Mouse (Mus musculus): Measurements from ENCODE around the gene Mtg2. TPM values are rescaled to one million over a fixed set of nuclear protein-coding genes. Genes with fewer than 3 reads are reported as not detected.

The Mtg2 gene
- polyA plus RNA-seq, 1 experiment from 2014 or later: 26.4 TPM

GRCm38 (mm10) chr2:180113909-180114890, 43.8 kb downstream of the Mtg2 start:
- peaks cover 9% of the 10 kb centered on the region; the same call in 1 of the 2 replicates for H3K27me3 ChIP-seq
- H3K9ac ChIP-seq: no peak overlapping the region
- ATAC-seq (replicated peaks; ENCODE audit: low FRiP score): no peak
- no peaks in the 10 kb centered on the region for H3K9me3 ChIP-seq (replicated peaks)
- WGBS: 57% methylated on average over 17 of the region's 17 CpGs
- H3K36me3 ChIP-seq: no peaks in the 10 kb centered on the region
- H3K4me3 ChIP-seq (replicated peaks): no peak overlapping the region
- H3K4me1 ChIP-seq: peaks cover 40% of the 10 kb centered on the region
- no peak overlapping the region for H3K4me2 ChIP-seq
- no peak overlapping the region for H3K27ac ChIP-seq

DNA sequence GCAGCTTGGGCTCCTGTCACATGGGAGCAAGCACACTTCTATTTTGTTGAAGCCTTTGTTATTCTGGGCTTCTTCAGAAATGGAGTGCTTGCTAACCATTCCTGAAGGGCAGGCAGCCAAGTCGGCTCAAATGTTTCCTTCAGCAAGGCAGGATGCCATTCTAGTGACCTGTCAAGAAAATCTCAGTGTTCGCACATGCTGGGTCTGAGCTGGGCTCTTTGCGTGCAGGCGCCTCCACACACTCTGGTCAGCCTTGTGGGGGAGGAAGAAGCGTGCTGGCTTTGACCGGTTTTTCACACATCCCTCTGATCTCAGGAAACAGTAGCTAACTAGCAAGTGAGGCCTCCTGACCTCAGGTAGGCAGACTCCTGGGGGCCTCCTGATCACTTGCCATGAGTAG, 44.9 kb downstream of the Mtg2 start:
- H3K4me2 ChIP-seq: no peak overlapping the region
- H3K4me3 ChIP-seq (replicated peaks): no peak overlapping the region
- H3K4me1 ChIP-seq: peaks cover 48% of the 10 kb centered on the region
- H3K27me3 ChIP-seq: peaks cover 9% of the 10 kb centered on the region; the same call in 1 of the 2 replicates
- no peak overlapping the region; the same call in 1 of the 2 replicates for H3K9ac ChIP-seq
- H3K36me3 ChIP-seq: no peaks in the 10 kb centered on the region
- ATAC-seq (replicated peaks; ENCODE audit: low FRiP score): no peak
- peak overlapping the region; percentile 41; the same call in 1 of the 2 replicates for H3K27ac ChIP-seq
- WGBS: 6% methylated on average over 6 of the region's 6 CpGs
- H3K9me3 ChIP-seq (replicated peaks): no peaks in the 10 kb centered on the region

DNA sequence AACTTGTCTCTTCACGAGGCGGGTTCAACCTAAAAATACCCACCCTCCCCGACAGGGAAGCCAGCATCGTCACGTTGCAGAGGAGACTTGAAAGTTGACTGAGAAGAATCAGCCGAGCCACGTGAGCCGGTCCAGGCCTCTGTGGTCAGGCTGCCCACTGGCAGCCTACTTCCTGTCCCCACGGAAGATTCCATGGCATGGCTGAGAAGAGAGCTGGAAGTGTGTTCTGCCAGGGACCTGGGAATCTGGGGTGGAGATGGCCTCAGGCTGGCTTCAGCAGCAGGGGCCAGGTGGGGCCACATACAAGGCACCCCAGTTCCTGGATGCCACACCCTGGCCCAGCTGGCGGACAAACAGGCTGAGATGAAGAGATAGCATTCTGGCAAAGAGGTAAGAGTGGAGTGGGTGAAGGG, 45.7 kb downstream of the Mtg2 start:
- Histone ChIP-seq H3K4me2 (no peak overlapping the region), H3K9ac (no peak overlapping the region), H3K4me1 (peaks cover 50% of the 10 kb centered on the region), H3K27me3 (peaks cover 9% of the 10 kb centered on the region; the same call in 1 of the 2 replicates), H3K36me3 (no peaks in the 10 kb centered on the region), H3K4me3 (replicated peaks) (no peak overlapping the region), H3K27ac (no peak overlapping the region), H3K9me3 (replicated peaks) (no peaks in the 10 kb centered on the region)
- WGBS: 73% methylated on average over 10 of the region's 10 CpGs
- no peak for ATAC-seq (replicated peaks; ENCODE audit: low FRiP score)

DNA sequence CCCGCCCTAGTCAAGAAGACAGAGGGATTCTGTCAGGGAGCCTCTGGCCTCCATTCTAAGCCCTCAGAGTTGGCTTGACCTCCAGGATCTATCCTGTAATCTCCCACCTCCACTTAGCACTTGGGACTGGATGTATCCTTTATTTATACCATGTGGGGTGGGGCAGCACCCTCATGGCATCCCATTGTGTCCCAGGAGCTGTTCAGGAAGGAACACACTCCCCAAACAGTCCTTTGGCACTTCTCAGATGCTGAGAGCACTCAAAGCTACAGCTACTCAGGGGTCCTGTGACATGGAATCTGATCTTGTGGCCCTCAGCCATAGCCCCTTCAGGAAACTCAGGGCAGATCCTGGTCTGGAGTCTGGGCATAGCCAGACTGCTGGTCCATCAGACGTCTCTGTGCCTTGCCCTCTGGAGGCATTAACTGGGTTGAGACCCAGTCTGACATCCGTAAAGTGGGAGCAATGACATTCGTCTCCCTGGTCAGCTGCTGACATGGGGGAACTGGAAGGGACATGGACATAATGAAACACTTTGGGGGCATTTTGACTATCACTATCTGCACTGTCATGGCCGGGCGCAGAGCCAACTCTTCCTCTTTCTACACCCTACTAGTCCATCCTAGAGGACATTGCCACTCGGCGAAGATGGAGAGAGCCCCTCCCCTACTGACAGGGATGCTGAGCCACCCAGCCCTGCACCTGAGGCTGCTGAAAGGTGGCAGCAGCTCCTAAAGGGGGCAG, 46.5 kb downstream of the Mtg2 start:
- no peak for ATAC-seq (replicated peaks; ENCODE audit: low FRiP score)
- Histone ChIP-seq H3K36me3 (peaks cover 3% of the 10 kb centered on the region; the same call in 1 of the 2 replicates), H3K9ac (no peak overlapping the region), H3K27ac (no peak overlapping the region), H3K4me1 (peaks cover 50% of the 10 kb centered on the region), H3K4me3 (replicated peaks) (no peak overlapping the region), H3K4me2 (no peak overlapping the region), H3K27me3 (peaks cover 9% of the 10 kb centered on the region; the same call in 1 of the 2 replicates), H3K9me3 (replicated peaks) (no peaks in the 10 kb centered on the region)
- 81% methylated on average over 8 of the region's 8 CpGs for WGBS

DNA sequence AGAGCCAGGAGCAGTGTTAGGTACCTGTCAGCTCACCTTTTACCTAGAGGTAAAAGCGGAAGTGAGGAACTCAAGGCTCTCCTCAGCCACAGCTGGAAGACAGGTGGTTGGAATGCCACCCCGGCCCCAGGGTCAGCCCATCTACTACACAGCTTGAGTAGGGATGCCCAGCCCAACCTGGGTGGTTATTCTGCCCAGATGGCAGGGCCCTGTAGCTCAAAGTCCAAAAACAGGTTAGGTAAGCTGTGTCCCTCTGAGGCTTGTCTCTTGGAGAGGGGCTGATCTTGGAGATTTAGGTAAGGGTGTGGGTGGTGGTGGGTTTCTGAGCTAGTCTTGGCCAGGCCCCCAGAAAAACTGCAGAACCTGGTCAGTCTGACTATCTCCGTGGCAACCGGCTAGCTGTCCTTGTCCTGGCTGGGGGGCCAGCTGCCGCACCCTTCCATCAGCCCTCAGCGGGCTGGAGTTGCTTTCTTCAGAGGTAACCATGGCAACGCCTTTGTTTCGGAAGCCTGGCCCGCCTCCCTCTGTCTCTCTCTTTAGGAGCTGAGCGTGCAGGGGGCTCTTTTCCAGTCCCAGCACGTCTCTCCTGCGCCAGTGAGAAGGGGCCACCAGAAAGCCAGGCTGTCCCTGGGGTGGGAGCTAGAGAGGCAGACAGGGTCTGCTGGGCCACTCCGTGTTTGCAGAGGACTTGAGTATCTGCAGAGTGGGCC, 47.3 kb downstream of the Mtg2 start:
- Histone ChIP-seq H3K9me3 (replicated peaks) (no peaks in the 10 kb centered on the region), H3K27me3 (peaks cover 9% of the 10 kb centered on the region; the same call in 1 of the 2 replicates), H3K27ac (no peak overlapping the region), H3K9ac (no peak overlapping the region), H3K4me3 (replicated peaks) (no peak overlapping the region), H3K4me1 (peaks cover 50% of the 10 kb centered on the region), H3K36me3 (peaks cover 3% of the 10 kb centered on the region; the same call in 1 of the 2 replicates), H3K4me2 (peak overlapping the region; percentile 94; the same call in 1 of the 2 replicates)
- ATAC-seq (replicated peaks; ENCODE audit: low FRiP score): no peak
- 10% methylated on average over 13 of the region's 13 CpGs for WGBS

DNA sequence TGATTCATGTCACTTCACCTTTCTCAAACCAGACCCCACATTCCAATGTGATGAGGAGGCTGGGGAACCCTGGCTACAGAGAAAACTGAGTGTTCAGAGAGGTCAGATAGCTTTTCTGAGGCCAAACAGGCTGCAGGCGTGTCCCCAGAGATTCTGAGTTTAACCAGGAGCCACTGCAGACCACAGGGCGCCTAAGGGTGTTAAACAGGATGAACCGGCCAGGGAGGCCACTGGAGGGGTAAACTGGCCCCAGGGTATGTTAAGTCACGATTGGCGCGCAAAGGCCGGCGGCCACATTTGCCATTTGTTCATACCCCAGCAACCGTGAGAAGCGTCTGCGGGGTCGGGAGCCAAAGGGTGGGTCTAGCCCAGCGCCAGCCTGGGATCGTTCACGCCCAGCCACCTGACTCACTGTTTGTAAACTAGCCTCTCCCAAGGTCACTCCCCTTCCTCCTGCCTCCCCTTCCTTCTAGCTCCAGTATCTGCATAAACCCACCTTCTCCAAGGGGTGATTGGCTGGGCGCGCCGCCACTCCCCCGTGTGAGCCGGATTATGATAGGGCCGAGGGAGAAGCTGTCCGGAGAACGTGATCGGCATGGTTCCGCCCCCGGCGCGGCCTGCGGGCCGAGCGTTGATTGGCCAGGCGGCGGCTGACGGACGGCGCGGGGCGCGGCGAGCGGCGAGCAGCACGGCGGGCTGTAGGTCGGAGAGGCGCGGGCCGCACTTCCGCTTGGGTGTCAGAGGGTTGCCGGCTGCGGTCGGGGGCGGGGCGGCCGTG, 48.5 kb downstream of the Mtg2 start, which contains the start of gene Osbpl2:
Osbpl2 (plus strand) TSS at position 646 of the 778 bp plus-strand sequence.
- WGBS: under 1% methylated on average over 55 of the region's 55 CpGs

GRCm38 (mm10) chr2:180119439-180120291, 49.3 kb downstream of the Mtg2 start:
- Histone ChIP-seq H3K4me1 (peaks cover 43% of the 10 kb centered on the region), H3K9me3 (replicated peaks) (no peaks in the 10 kb centered on the region), H3K4me2 (peak overlapping the region; percentile 94), H3K9ac (peak overlapping the region; percentile 85), H3K27me3 (peaks cover 9% of the 10 kb centered on the region; the same call in 1 of the 2 replicates), H3K27ac (peak overlapping the region; percentile 75), H3K4me3 (replicated peaks) (peak overlapping the region; percentile 97), H3K36me3 (peaks cover 13% of the 10 kb centered on the region)
- WGBS: under 1% methylated on average over 67 of the region's 68 CpGs
- ATAC-seq (replicated peaks; ENCODE audit: low FRiP score): peak; percentile 20

More for the DNA sequence above, 48.5 kb downstream of the Mtg2 start, which contains the start of gene Osbpl2:
- no peaks in the 10 kb centered on the region for H3K9me3 ChIP-seq (replicated peaks)
- peak within 1 kb of the TSS; percentile 85 for H3K9ac ChIP-seq
- H3K4me2 ChIP-seq: peak within 1 kb of the TSS; percentile 94
- peaks cover 50% of the 10 kb centered on the region for H3K4me1 ChIP-seq
- peak within 1 kb of the TSS; percentile 75 for H3K27ac ChIP-seq
- H3K36me3 ChIP-seq: peaks cover 11% of the 10 kb centered on the region
- peak within 1 kb of the TSS; percentile 97 for H3K4me3 ChIP-seq (replicated peaks)
- ATAC-seq (replicated peaks; ENCODE audit: low FRiP score): peak; percentile 99
- peaks cover 9% of the 10 kb centered on the region; the same call in 1 of the 2 replicates for H3K27me3 ChIP-seq

GRCm38 (mm10) chr2:180120292-180120761, 49.9 kb downstream of the Mtg2 start:
- Histone ChIP-seq H3K27me3 (peaks cover 9% of the 10 kb centered on the region; the same call in 1 of the 2 replicates), H3K4me1 (peaks cover 37% of the 10 kb centered on the region), H3K9me3 (replicated peaks) (no peaks in the 10 kb centered on the region), H3K27ac (no peak overlapping the region), H3K4me3 (replicated peaks) (peak overlapping the region; percentile 97), H3K36me3 (peaks cover 13% of the 10 kb centered on the region), H3K4me2 (peak overlapping the region; percentile 94), H3K9ac (peak overlapping the region; percentile 85)
- no peak for ATAC-seq (replicated peaks; ENCODE audit: low FRiP score)
- 68% methylated on average over 5 of the region's 5 CpGs for WGBS

DNA sequence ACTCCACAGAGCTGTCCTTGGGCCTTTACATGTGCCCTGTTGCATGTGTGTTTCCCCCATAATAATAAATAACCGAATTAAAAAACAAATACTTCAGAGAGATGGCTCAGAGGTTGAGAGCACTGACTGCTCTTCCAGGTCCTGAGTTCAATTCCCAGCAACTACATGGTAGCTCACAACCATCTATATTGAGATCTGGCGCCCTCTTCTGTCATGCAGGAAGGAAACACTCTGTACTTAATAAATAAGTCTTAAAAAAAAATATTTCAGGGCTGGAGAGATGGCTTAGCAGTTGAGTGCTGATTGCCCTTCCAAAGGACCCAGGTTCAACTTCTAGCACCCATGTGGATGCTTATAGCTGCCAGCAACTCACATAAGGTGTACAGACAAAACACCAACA, 53.8 kb downstream of the Mtg2 start:
- H3K4me1 ChIP-seq: peaks cover 21% of the 10 kb centered on the region
- no peak overlapping the region for H3K4me2 ChIP-seq
- H3K9me3 ChIP-seq (replicated peaks): no peaks in the 10 kb centered on the region
- no peak overlapping the region for H3K27ac ChIP-seq
- H3K27me3 ChIP-seq: no peaks in the 10 kb centered on the region
- peaks cover 13% of the 10 kb centered on the region for H3K36me3 ChIP-seq
- no peak overlapping the region for H3K9ac ChIP-seq
- ATAC-seq (replicated peaks; ENCODE audit: low FRiP score): no peak
- 87% methylated on average over 2 of the region's 2 CpGs for WGBS
- H3K4me3 ChIP-seq (replicated peaks): no peak overlapping the region

DNA sequence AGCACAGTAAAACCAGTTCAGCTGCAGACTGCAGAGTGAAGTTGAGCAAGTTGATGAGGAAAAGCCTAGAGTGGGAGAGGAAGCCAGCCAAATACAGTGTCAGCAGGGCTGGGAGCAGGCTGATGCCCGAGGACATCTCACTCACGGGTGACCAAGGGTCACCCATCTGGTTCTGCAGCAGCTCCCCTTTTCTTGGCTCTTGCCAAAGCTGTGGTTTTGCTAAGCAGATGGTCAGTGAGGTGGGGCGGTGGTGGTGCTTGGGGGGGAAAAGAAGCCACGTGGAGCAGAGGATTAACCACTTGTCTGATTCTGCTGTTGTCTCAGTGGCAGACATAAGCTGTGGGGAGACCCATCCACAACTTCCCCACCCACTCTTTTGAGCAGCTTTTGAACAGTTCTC, 55.8 kb downstream of the Mtg2 start:
- Histone ChIP-seq H3K4me3 (replicated peaks) (no peak overlapping the region), H3K4me2 (no peak overlapping the region), H3K27ac (no peak overlapping the region), H3K9ac (no peak overlapping the region), H3K9me3 (replicated peaks) (no peaks in the 10 kb centered on the region), H3K27me3 (no peaks in the 10 kb centered on the region), H3K4me1 (peaks cover 11% of the 10 kb centered on the region; the same call in 1 of the 2 replicates), H3K36me3 (peaks cover 13% of the 10 kb centered on the region)
- WGBS: 19% methylated on average over 4 of the region's 4 CpGs
- no peak for ATAC-seq (replicated peaks; ENCODE audit: low FRiP score)

Measured in kidney, embryonic 15.5 days (tissue).